Mouse (Mus musculus): ENCODE results near the gene App. TPM values are rescaled to one million over a fixed set of nuclear protein-coding genes. Genes with fewer than 3 reads are reported as not detected.

App gene
- polyA plus RNA-seq, 1 experiment from 2014 or later, result 31.3 TPM

DNA sequence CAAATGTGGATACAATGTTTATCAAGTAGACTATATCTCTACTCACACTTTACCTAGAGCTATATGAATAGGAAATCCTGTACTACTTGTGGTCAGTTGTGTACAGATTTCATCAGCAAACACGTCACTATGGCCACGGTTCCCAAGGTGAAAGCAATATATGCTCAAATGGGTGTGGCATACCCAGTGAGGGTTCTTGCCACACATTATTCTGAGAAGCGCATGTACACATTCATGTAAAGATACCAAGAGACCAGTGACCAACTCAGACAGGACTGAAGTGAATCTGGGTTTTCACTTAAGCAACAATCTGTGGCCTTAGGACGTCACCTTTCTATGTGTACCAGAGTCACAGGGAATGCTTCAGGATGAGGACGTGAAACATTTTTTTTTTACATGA lies 41.4 kb downstream of the App start:
- Histone ChIP-seq H3K27ac (ENCODE audit: low read depth) (peak overlapping the region; percentile 73), H3K4me1 (ENCODE audit: insufficient read depth) (peaks cover 18% of the 10 kb centered on the region)

DNA sequence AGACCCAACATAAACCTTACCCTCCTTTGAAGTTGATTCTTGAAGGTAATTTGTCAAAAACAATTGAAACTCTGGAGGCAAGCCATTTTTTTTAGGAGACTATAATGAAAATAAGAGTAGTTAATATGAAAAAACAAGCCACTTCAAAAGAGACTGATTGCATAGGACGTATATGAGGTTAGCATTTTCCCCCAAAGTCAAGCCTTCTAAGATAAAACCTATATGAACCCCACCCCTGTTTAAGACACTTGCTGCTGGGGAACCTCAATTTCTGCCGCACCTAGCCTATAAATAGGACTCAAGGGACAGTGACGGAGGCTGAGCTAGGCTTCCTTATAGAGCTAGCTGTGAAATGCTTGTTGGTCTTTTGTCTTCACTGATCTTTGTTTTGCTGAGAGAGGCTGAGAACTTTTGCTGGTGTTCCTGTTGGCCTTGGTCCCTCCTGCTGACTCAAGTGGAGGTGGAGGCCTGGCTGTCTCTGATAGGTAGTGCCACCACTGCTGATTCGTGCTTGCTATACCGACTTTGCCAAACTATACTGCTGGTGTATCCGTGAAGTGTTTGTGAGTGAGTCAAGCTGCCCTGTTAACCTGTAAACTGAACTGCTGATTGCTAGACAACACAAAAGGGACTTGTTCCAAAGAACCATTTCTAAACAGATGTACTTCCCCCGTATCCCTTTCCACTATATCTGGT lies 42.6 kb downstream of the App start:
- Histone ChIP-seq H3K4me2 (ENCODE audit: low read depth, low read length) (no peak overlapping the region), H3K4me3 (ENCODE audit: low read depth, low read length) (no peak overlapping the region), H3K4me1 (ENCODE audit: insufficient read depth) (peaks cover 18% of the 10 kb centered on the region), H3K27me3 (ENCODE audit: insufficient read depth, low read length) (no peaks in the 10 kb centered on the region), H3K9ac (replicated peaks) (no peak overlapping the region), H3K9me3 (ENCODE audit: low read length) (no peaks in the 10 kb centered on the region), H3K36me3 (replicated peaks; ENCODE audit: insufficient read depth, low read length) (no peaks in the 10 kb centered on the region), H3K27ac (ENCODE audit: low read depth) (no peak overlapping the region)
- WGBS (ENCODE audit: insufficient replicate concordance), result 82% methylated on average over 7 of the region's 7 CpGs
- ATAC-seq (no peak), DNase-seq (no peak)
- TF ChIP-seq EP300 (IDR thresholded peaks at IDR 0.05; ENCODE audit: low read depth), result no peak
- TF ChIP-seq CTCF (IDR thresholded peaks at IDR 0.05; ENCODE audit: low read depth), result no peak

More for the DNA sequence above, 41.4 kb downstream of the App start:
- DNase-seq (no peak), ATAC-seq (peak; percentile 38)
- no peaks in the 10 kb centered on the region for H3K27me3 ChIP-seq (ENCODE audit: insufficient read depth, low read length)
- peak; percentile 30; the same call in 1 of the 2 replicates for TF ChIP-seq EP300 (IDR thresholded peaks at IDR 0.05; ENCODE audit: low read depth)
- TF ChIP-seq CTCF (IDR thresholded peaks at IDR 0.05; ENCODE audit: low read depth), result no peak
- no peaks in the 10 kb centered on the region for H3K36me3 ChIP-seq (replicated peaks; ENCODE audit: insufficient read depth, low read length)
- no peak overlapping the region for H3K4me2 ChIP-seq (ENCODE audit: low read depth, low read length)
- H3K4me3 ChIP-seq (ENCODE audit: low read depth, low read length), result no peak overlapping the region
- WGBS (ENCODE audit: insufficient replicate concordance), result 43% methylated on average over 5 of the region's 5 CpGs
- no peaks in the 10 kb centered on the region for H3K9me3 ChIP-seq (ENCODE audit: low read length)
- no peak overlapping the region for H3K9ac ChIP-seq (replicated peaks)

DNA sequence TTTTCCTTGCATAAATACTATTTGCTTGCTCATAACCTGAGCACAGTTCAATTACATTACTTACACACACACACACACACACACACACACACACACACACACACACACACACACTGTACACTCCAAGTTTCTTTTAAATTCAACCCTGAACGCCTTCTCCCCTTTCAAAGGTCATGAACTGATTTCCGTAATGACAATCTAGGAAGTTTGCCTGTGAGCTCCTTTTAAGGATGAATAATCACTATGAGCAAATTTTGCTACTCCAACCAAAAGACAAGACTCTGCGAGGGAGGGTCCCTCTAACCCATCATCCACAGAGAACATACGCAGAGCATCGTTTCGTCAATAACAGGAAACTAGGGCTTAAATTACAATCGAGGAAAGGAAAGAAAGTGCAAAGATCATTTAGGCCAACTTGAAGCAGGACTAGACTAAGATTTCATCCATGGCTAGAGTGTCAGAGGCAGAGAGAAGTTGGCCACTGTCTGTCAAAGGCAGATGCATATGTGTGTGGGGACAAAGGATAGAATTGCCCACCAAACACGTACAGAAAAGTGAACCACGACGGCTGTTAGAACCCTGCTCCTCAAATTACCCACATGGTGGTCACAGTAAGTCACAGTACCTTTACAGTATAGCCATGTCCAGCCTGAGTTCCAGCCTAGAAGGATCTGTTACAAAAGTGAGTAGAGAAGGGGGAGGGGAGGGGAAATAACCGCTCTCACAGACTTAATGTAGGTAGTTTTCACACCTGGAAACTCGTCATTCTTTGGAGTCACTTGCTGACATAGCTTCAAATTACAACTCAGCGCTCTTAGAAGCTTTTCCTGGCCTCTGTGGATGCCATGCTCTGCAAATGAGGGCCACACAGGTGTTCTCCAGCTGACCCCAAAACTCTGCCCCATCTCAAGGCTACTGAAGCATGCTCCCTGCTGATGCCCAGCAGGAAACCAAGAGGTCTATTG lies 44.6 kb downstream of the App start:
- Histone ChIP-seq H3K27ac (ENCODE audit: low read depth) (no peak overlapping the region), H3K36me3 (replicated peaks; ENCODE audit: insufficient read depth, low read length) (no peaks in the 10 kb centered on the region), H3K4me1 (ENCODE audit: insufficient read depth) (peaks cover 15% of the 10 kb centered on the region), H3K4me3 (ENCODE audit: low read depth, low read length) (no peak overlapping the region), H3K9ac (replicated peaks) (no peak overlapping the region), H3K4me2 (ENCODE audit: low read depth, low read length) (no peak overlapping the region), H3K27me3 (ENCODE audit: insufficient read depth, low read length) (no peaks in the 10 kb centered on the region), H3K9me3 (ENCODE audit: low read length) (no peaks in the 10 kb centered on the region)
- no peak for ATAC-seq
- 59% methylated on average over 13 of the region's 13 CpGs for WGBS (ENCODE audit: insufficient replicate concordance)
- TF ChIP-seq EP300 (IDR thresholded peaks at IDR 0.05; ENCODE audit: low read depth) (no peak), CTCF (IDR thresholded peaks at IDR 0.05; ENCODE audit: low read depth) (no peak)
- DNase-seq, result no peak

DNA sequence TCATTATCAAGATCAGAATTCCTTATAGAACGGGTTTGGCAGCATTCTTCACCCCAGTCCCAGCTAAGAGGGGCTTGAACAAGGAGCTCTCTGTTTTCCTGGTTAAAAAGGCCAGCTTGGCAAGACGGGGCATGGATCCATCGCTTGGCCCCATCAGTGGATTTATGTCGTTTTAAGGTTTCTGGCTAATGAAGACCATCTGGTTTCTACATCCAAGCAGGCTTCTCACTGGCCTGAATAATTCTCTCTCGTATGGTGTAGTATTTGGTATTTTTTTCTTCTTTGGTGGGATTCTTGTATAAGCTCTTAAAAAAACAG lies 45.3 kb downstream of the App start:
- H3K4me1 ChIP-seq (ENCODE audit: insufficient read depth), result peaks cover 10% of the 10 kb centered on the region
- no peak overlapping the region for H3K9ac ChIP-seq (replicated peaks)
- no peaks in the 10 kb centered on the region for H3K27me3 ChIP-seq (ENCODE audit: insufficient read depth, low read length)
- no peak overlapping the region for H3K27ac ChIP-seq (ENCODE audit: low read depth)
- ATAC-seq, result no peak
- no peak overlapping the region for H3K4me3 ChIP-seq (ENCODE audit: low read depth, low read length)
- no peak for DNase-seq
- H3K4me2 ChIP-seq (ENCODE audit: low read depth, low read length), result no peak overlapping the region
- TF ChIP-seq CTCF (IDR thresholded peaks at IDR 0.05; ENCODE audit: low read depth), result no peak
- TF ChIP-seq EP300 (IDR thresholded peaks at IDR 0.05; ENCODE audit: low read depth), result no peak
- H3K9me3 ChIP-seq (ENCODE audit: low read length), result no peaks in the 10 kb centered on the region
- whole genome bisulfite sequencing (ENCODE audit: insufficient replicate concordance), result 60% methylated on average over 5 of the region's 5 CpGs
- H3K36me3 ChIP-seq (replicated peaks; ENCODE audit: insufficient read depth, low read length), result no peaks in the 10 kb centered on the region

DNA sequence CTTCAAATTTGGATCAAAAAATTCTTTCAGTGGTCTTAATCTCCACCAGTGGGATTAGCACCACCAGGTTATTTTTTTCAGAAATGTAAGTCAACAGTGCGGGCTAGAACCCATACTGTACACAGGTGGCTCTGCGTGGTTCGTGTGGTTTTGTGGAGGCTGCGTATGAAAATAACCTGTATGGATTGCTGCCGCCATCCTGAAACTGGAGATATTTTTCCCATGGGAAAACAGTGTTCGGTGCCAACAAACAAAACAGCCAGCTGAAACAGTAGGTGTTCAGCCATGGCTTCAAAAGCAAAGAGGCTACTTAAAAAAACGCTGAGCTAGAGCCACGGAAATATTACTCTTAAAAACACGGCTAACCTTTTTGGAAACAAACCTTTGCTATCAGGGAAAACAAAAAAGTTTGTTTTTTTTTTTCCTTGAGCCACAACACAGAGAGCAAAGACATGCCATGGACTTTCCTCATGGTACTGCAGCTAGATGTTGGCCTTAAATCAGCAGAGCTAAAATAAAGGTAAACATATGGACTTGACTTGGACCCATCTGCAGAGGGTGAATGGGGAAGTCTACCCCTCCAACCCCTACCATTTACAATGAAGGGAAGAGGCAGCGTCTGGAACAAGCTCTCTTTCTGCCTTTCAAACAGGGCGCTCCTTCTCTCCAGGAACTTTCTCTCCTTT lies 45.8 kb downstream of the App start:
- no peak for TF ChIP-seq CTCF (IDR thresholded peaks at IDR 0.05; ENCODE audit: low read depth)
- TF ChIP-seq EP300 (IDR thresholded peaks at IDR 0.05; ENCODE audit: low read depth), result no peak

DNA sequence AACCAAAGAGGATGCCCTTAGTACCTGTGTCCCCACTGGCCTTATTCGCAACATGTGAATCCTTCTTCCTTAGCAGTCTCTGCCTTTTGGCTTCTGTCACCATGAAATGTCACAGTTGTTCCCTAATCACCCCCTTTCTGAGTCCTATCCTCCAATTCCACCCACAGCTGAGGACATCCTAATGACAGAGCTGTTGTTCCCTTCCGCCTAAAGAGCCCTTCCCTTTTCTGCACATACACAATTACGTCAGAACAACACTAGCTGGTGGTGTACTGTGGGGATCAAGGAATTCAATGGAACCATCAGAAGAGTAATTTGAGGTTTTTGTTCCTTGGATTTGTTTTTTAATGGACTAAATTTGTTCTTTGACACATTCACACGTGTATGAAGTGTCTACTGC lies 48.9 kb downstream of the App start:
- TF ChIP-seq EP300 (IDR thresholded peaks at IDR 0.05; ENCODE audit: low read depth), result no peak
- TF ChIP-seq CTCF (IDR thresholded peaks at IDR 0.05; ENCODE audit: low read depth), result no peak
- ATAC-seq (0 out of 2 replicates have a peak, but pooled peaks have one; percentile 13), DNase-seq (no peak)
- H3K27ac ChIP-seq (ENCODE audit: low read depth), result no peak overlapping the region
- WGBS (ENCODE audit: insufficient replicate concordance), result 69% methylated on average over 4 of the region's 4 CpGs
- no peaks in the 10 kb centered on the region for H3K27me3 ChIP-seq (ENCODE audit: insufficient read depth, low read length)
- H3K4me3 ChIP-seq (ENCODE audit: low read depth, low read length), result no peak overlapping the region
- H3K9ac ChIP-seq (replicated peaks), result no peak overlapping the region
- no peaks in the 10 kb centered on the region for H3K36me3 ChIP-seq (replicated peaks; ENCODE audit: insufficient read depth, low read length)
- H3K4me2 ChIP-seq (ENCODE audit: low read depth, low read length), result no peak overlapping the region
- H3K9me3 ChIP-seq (ENCODE audit: low read length), result no peaks in the 10 kb centered on the region
- no peaks in the 10 kb centered on the region for H3K4me1 ChIP-seq (ENCODE audit: insufficient read depth)

More for the DNA sequence above, 45.8 kb downstream of the App start:
- no peaks in the 10 kb centered on the region for H3K36me3 ChIP-seq (replicated peaks; ENCODE audit: insufficient read depth, low read length)
- H3K9me3 ChIP-seq (ENCODE audit: low read length), result no peaks in the 10 kb centered on the region
- no peaks in the 10 kb centered on the region for H3K27me3 ChIP-seq (ENCODE audit: insufficient read depth, low read length)
- no peak overlapping the region for H3K4me3 ChIP-seq (ENCODE audit: low read depth, low read length)
- no peak overlapping the region for H3K4me2 ChIP-seq (ENCODE audit: low read depth, low read length)
- 80% methylated on average over 11 of the region's 11 CpGs for WGBS (ENCODE audit: insufficient replicate concordance)
- peaks cover 5% of the 10 kb centered on the region for H3K4me1 ChIP-seq (ENCODE audit: insufficient read depth)
- ATAC-seq, result no peak
- H3K9ac ChIP-seq (replicated peaks), result no peak overlapping the region
- H3K27ac ChIP-seq (ENCODE audit: low read depth), result no peak overlapping the region
- DNase-seq, result no peak
